Mouse (Mus musculus) Patski (cell line): Measurements from ENCODE around the gene Bag6. TPM values are rescaled to one million over a fixed set of nuclear protein-coding genes. Genes with fewer than 3 reads are reported as not detected.

ENCODE experiments used
- ATAC-seq: fragments of 100-300 bp; one replicate; pipeline ENCODE4 v1.8.0; 2021
- CTCF ChIA-PET: fragments of 350-600 bp; sonication (Branson Sonifier 250); formaldehyde crosslinking; loops from one replicate; lab custom pipeline; 2022; ENCODE audit warnings: inconsistent platforms; lab: Charles Lee
- POLR2A ChIA-PET: fragments of 350-600 bp; sonication (Branson Sonifier 250); formaldehyde crosslinking; loops from one replicate; lab custom pipeline; 2022; ENCODE audit warnings: antibody characterized with exemption, inconsistent platforms; lab: Charles Lee
- DNase-seq: peaks from one replicate; pipeline ENCODE4 v3.0.0-alpha.2; 2011; ENCODE audit warnings: low read depth, low spot score
- H3K27me3 ChIP-seq: fragments of 371-371 bp; one replicate; pipeline ENCODE4 v1.5.1; 2021
- CTCF ChIP-seq: fragments of 100-300 bp; IDR thresholded peaks from one replicate; pipeline ENCODE4 v1.5.1; 2021
- in situ Hi-C: fragments of 300-500 bp; cut with MboI; formaldehyde crosslinking; loops from 3 replicates; pipeline ENCODE4 v1.11.1; 2018; ENCODE audit warnings: low pct_unique_long_range_greater_than_20kb, mixed read lengths
- polyA plus RNA-seq: library from polyadenylated mRNA; unstranded; gene quantifications from one replicate; pipeline ENCODE4 v1.2.3, GENCODE M21; 2021

Bag6 gene
- polyA plus RNA-seq, 1 experiment from 2014 or later: 283 TPM

GRCm38 (mm10) chr17:35189186-35189585 is 54.2 kb downstream of the Bag6 start:
- ChIA-PET POLR2A (interaction anchor here (0.9 kb wide), 1 partner anchor 338 kb away, joined by 3 read pairs; no protein-coding TSS in a partner anchor), CTCF (interaction anchor here (1.0 kb wide), 1 partner anchor 14 kb away, joined by 3 read pairs; no protein-coding TSS in a partner anchor)
- no peak for DNase-seq
- no peaks in the 10 kb centered on the region for H3K27me3 ChIP-seq
- in situ Hi-C loops: no loop called here
- ATAC-seq: no peak
- TF ChIP-seq CTCF: no peak

DNA sequence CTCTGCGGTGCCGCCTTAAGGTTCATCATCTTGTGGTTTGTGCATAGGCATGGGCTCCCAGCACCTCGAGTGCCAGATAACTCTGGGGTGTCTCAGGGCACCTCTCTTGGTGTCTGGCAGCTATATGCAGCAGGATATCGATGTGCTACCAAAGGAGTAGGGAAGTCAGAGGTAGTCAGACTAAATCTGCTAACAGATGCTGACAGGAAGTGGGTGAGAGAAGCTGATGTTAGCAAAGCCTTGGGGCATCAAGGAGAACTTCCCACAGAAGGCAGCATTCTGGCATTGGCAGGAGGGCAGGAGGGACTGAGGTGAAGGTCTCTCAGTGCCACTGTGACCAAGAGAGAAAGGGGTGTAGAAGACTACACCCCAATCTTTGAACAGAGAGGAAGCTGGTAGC is 55.1 kb downstream of the Bag6 start:
- ChIA-PET CTCF (interaction anchor here (1.0 to 1.4 kb wide), 3 partner anchors 11 to 15 kb away, joined by 3 read pairs; partner anchors contain the start of gene Tnf), POLR2A (interaction anchor here (0.9 kb wide), 1 partner anchor 339 kb away, joined by 3 read pairs; no protein-coding TSS in a partner anchor)
- in situ Hi-C loops: no loop called here
- no peak for TF ChIP-seq CTCF
- ATAC-seq (no peak), DNase-seq (no peak)
- no peaks in the 10 kb centered on the region for H3K27me3 ChIP-seq

GRCm38 (mm10) chr17:35191723-35192122 is 56.7 kb downstream of the Bag6 start:
- TF ChIP-seq CTCF: no peak
- H3K27me3 ChIP-seq: no peaks in the 10 kb centered on the region
- in situ Hi-C loops: no loop called here
- ATAC-seq (no peak), DNase-seq (no peak)
- ChIA-PET POLR2A (interaction anchor here (0.7 kb wide), 1 partner anchor 16 kb away, joined by 4 read pairs; the partner anchor contains the start of gene Aif1), CTCF (no interaction called here)

- CTCF ChIA-PET: interaction anchor here (0.9 kb wide), 1 partner anchor 14 kb away, joined by 3 read pairs; no protein-coding TSS in a partner anchor
- POLR2A ChIA-PET: no interaction called here
- in situ Hi-C loops: no loop called here
- ATAC-seq (no peak), DNase-seq (no peak)
- H3K27me3 ChIP-seq: no peaks in the 10 kb centered on the region
- TF ChIP-seq CTCF: no peak
Observed at GRCm38 (mm10) chr17:35192924-35193323, 57.9 kb downstream of the Bag6 start.

DNA sequence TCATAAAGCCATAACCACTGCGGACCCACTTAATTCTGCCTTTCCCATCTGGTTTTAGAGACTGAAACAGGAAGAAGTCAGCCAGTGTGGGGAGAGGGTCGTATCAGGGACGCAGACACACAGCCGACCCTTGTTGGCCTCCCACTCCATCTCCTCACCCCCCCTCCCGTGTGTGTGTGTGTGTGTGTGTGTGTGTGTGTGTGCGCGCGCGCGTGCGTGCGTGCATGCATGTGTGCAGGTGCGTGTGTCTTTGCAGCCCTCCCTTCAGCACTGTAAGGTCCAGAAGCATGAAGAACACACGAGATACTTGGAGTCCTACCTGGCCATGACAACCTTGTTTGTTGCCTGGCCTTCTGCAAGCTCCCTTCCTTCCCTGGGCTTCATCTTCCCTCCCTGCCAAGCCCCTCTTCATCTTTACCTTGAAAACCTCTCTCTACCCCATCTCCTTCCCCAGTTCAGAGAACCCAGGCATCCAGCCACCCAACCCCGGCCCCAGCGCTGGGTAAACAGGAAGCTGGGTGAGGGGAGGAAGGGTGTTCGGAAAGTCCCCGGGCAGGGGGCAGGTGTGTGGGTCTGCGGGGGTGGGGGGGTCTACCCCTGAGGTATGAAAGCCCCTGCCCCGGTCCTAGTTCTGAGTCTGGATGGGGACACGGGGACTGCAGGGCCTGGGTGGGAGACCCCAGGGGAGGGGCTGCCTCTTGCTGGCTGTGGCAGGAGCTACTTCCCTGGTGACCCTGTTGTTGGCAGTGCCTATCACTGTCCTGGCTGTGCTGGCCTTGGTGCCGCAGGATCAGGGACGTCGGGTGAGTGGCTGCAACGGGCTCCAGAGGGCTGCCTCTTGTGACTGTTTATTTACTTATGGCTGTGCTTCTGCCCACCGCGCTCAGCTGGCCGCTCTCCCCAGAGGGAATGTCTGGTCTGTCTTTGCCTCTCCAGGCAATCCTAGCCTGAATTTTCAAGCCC is 59.2 kb downstream of the Bag6 start, which contains the start of gene Ltb:
Ltb (plus strand) TSS at position 559 of the 963 bp plus-strand sequence.
- DNase-seq: no peak
- no peaks in the 10 kb centered on the region for H3K27me3 ChIP-seq
- no peak for TF ChIP-seq CTCF
- ChIA-PET CTCF (interaction anchor here (0.8 to 1.2 kb wide), 3 partner anchors 15 to 28 kb away, joined by 3 read pairs; no protein-coding TSS in a partner anchor), POLR2A (no interaction called here)
- in situ Hi-C loops: no loop called here
- no peak for ATAC-seq

GRCm38 (mm10) chr17:35194844-35195630 is 60.1 kb downstream of the Bag6 start:
- no peaks in the 10 kb centered on the region for H3K27me3 ChIP-seq
- TF ChIP-seq CTCF: no peak
- CTCF ChIA-PET: interaction anchor here (0.7 to 1.1 kb wide), 3 partner anchors 10 to 37 kb away, joined by 3 read pairs; no protein-coding TSS in a partner anchor
- in situ Hi-C loops: no loop called here
- ATAC-seq (no peak), DNase-seq (no peak)
- POLR2A ChIA-PET: no interaction called here

- in situ Hi-C loops: no loop called here
- peak; percentile 100 for TF ChIP-seq CTCF
- ChIA-PET POLR2A (no interaction called here), CTCF (interaction anchor here (0.7 to 1.1 kb wide), 2 partner anchors 11 to 36 kb away, joined by 3 read pairs; no protein-coding TSS in a partner anchor)
- DNase-seq (peak; percentile 13), ATAC-seq (peak; percentile 27)
- no peaks in the 10 kb centered on the region for H3K27me3 ChIP-seq
Observed at GRCm38 (mm10) chr17:35195631-35196320, 60.8 kb downstream of the Bag6 start.

GRCm38 (mm10) chr17:35196321-35196641 is 61.3 kb downstream of the Bag6 start:
- in situ Hi-C loops: no loop called here
- ATAC-seq (no peak), DNase-seq (no peak)
- POLR2A ChIA-PET: no interaction called here
- H3K27me3 ChIP-seq: no peaks in the 10 kb centered on the region
- CTCF ChIA-PET: interaction anchor here (1.1 kb wide), 1 partner anchor 35 kb away, joined by 3 read pairs; no protein-coding TSS in a partner anchor
- TF ChIP-seq CTCF: no peak

Other genes starting within 250 kb of the Bag6 start
- 0.65 TPM for gene C2, start 236.9 kb upstream of the Bag6 start, polyA plus RNA-seq
- 200 TPM for gene Ehmt2, start 236.7 kb upstream of the Bag6 start, polyA plus RNA-seq
- 0.37 TPM for gene Slc44a4, start 220.7 kb upstream of the Bag6 start, polyA plus RNA-seq
- 75.4 TPM for gene Neu1, start 203.9 kb upstream of the Bag6 start, polyA plus RNA-seq
- gene Hspa1b, start 175.9 kb upstream of the Bag6 start, polyA plus RNA-seq: 47.3 TPM
- gene Gm20481, start 165.3 kb upstream of the Bag6 start, polyA plus RNA-seq: 1.2 TPM
- 9.2 TPM for gene Hspa1a, start 163.0 kb upstream of the Bag6 start, polyA plus RNA-seq
- gene Hspa1l, start 162.5 kb upstream of the Bag6 start, polyA plus RNA-seq: 1.9 TPM
- gene Lsm2, start 153.3 kb upstream of the Bag6 start, polyA plus RNA-seq: 64.4 TPM
- gene Vars, start 134.2 kb upstream of the Bag6 start, polyA plus RNA-seq: 123 TPM
- gene Vwa7, start 118.6 kb upstream of the Bag6 start, polyA plus RNA-seq: 1.2 TPM
- gene Sapcd1, start 107.2 kb upstream of the Bag6 start, polyA plus RNA-seq: 0.64 TPM
- gene Msh5, start 88.4 kb upstream of the Bag6 start, polyA plus RNA-seq: 2.9 TPM
- gene Clic1, start 85.2 kb upstream of the Bag6 start, polyA plus RNA-seq: 671 TPM
- gene Ddah2, start 76.1 kb upstream of the Bag6 start, polyA plus RNA-seq: 198 TPM
- not detected for gene Ly6g6c, start 69.8 kb upstream of the Bag6 start, polyA plus RNA-seq
- gene Mpig6b, start 69.0 kb upstream of the Bag6 start, polyA plus RNA-seq: not detected
- gene Ly6g6e, start 58.3 kb upstream of the Bag6 start, polyA plus RNA-seq: not detected
- gene Ly6g6d, start 57.1 kb upstream of the Bag6 start, polyA plus RNA-seq: 0.19 TPM
- not detected for gene Ly6g6f, start 49.6 kb upstream of the Bag6 start, polyA plus RNA-seq
- 77.3 TPM for gene Abhd16a, start 45.9 kb upstream of the Bag6 start, polyA plus RNA-seq
- not detected for gene Ly6g5c, start 26.9 kb upstream of the Bag6 start, polyA plus RNA-seq
- 0.27 TPM for gene Ly6g5b, start 19.8 kb upstream of the Bag6 start, polyA plus RNA-seq
- 28.4 TPM for gene Gpank1, start 13.7 kb upstream of the Bag6 start, polyA plus RNA-seq
- 254 TPM for gene Csnk2b, start 13.1 kb upstream of the Bag6 start, polyA plus RNA-seq
- 29.3 TPM for gene D17H6S53E, start 8.8 kb upstream of the Bag6 start, polyA plus RNA-seq
- 0.15 TPM for gene Apom, start 3.1 kb upstream of the Bag6 start, polyA plus RNA-seq
- gene Prrc2a, start 29.7 kb downstream of the Bag6 start, polyA plus RNA-seq: 300 TPM
- 0.14 TPM for gene Aif1, start 40.9 kb downstream of the Bag6 start, polyA plus RNA-seq
- not detected for gene Lst1, start 53.3 kb downstream of the Bag6 start, polyA plus RNA-seq
- not detected for gene Ltb, start 59.3 kb downstream of the Bag6 start, polyA plus RNA-seq
- gene Tnf, start 66.8 kb downstream of the Bag6 start, polyA plus RNA-seq: not detected
- gene Lta, start 70.2 kb downstream of the Bag6 start, polyA plus RNA-seq: 0.14 TPM
- 0.54 TPM for gene Gm16181, start 85.7 kb downstream of the Bag6 start, polyA plus RNA-seq
- 3.7 TPM for gene Atp6v1g2, start 98.5 kb downstream of the Bag6 start, polyA plus RNA-seq
- 32.8 TPM for gene Nfkbil1, start 100.6 kb downstream of the Bag6 start, polyA plus RNA-seq
- gene Ddx39b, start 106.6 kb downstream of the Bag6 start, polyA plus RNA-seq: 321 TPM
- gene H2-D1, start 127.6 kb downstream of the Bag6 start, polyA plus RNA-seq: 112 TPM
- 1.1 TPM for gene H2-Q1, start 185.2 kb downstream of the Bag6 start, polyA plus RNA-seq
- not detected for gene H2-Q2, start 207.1 kb downstream of the Bag6 start, polyA plus RNA-seq
- gene H2-Q4, start 244.4 kb downstream of the Bag6 start, polyA plus RNA-seq: 4.8 TPM